Mouse (Mus musculus) cerebellum, adult 18-20 months (tissue): ENCODE data around the gene Rps28.
"Not testable (repeated sequence)": the region's sequence is repeated elsewhere in the genome, so short reads cannot be mapped to it uniquely, and the experiment has no call there.

Source experiments
- DNase-seq, 2 experiments: peaks; one replicate each; pipeline ENCODE4 v3.0.0; 2021

Rps28 gene

DNA sequence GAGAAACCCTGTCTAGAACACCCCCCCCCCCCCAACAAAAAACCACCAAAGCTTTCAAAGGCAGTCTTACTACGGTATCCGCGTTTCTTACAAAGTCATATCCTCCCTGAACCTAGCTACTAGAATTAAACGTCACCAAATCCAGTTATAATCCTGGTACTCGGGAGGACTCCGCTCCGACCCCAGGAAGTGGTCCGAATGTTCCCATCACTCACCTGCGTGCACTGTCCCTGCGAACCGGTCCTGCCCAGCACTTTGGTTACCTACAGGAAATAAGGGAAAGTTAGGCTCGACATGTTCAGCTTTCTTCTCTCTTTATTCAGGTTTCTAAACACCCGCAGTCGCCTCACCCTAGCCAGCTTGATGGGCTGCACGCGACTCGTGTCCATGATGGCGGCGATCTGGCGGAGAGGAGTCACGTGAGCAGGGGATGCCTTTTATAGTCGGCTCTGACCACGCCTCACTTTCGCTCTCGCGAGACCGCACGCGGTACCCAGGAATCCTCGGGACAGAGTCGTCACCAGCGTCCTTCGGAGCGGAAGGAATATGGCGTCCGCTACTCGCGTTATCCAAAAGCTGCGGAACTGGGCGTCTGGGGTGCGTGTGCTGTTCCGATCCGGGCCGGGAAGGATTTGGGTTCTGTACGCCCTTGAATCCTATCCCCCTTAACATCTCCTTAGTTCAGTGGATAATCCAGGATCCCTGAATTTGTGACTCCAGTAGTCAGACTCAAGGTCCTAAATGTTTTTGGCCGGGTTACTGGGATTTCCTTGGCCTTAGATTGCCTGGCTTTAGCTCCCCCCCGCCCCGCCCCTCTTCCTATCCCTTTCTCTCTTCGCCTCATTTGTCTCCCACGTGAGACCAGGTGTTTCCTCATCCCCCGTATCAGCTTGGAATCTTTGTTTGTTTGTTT, at the start of gene Rps28, which contains the start of gene Ndufa7:
Gene Rps28 (minus strand): TSS at position 479 of the 913 bp plus-strand sequence.
Gene Ndufa7 (plus strand): TSS at position 489 of the 913 bp plus-strand sequence.
- DNase-seq: peak; percentile 96 to 97

DNA sequence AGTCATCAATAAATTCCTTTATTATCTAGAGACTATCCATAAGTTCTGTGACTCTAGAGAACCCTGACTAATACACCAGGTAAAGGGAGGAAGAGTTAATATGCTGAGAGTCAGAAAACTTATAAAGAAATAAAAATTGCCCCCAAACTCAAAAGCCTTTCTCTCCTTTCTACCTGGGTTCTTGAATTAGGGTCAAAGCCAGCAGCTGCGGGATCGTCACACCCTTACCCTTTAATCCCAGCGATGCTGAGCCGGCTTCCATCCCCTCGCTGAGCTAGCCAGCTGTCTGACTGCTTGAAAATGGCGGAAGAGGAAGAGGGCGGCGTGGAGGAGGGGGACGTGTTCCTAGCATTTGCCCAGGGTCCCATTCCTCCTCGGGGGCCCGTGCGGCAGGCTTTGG, 49.2 kb upstream of the Rps28 start, which contains the start of gene Gm7029:
Gene Gm7029 (plus strand): TSS at position 301 of the 400 bp plus-strand sequence.
- not testable (repeated sequence) for DNase-seq

GRCm38 (mm10) chr17:33865330-33866030, 41.1 kb upstream of the Rps28 start:
- DNase-seq: peak; percentile 35 to 38

GRCm38 (mm10) chr17:33857816-33858215, 33.5 kb upstream of the Rps28 start:
- DNase-seq: no peak

GRCm38 (mm10) chr17:33851331-33851730, 27.0 kb upstream of the Rps28 start:
- DNase-seq: no peak

- no peak for DNase-seq
Observed at GRCm38 (mm10) chr17:33848139-33848538, 23.8 kb upstream of the Rps28 start.

GRCm38 (mm10) chr17:33844196-33844595, 19.8 kb upstream of the Rps28 start:
- no peak for DNase-seq

- DNase-seq: peak; percentile 95
Observed at GRCm38 (mm10) chr17:33842966-33843795, 18.8 kb upstream of the Rps28 start, which contains the start of gene Cd320. Gene Cd320 (plus strand): TSS chr17:33843091.

DNA sequence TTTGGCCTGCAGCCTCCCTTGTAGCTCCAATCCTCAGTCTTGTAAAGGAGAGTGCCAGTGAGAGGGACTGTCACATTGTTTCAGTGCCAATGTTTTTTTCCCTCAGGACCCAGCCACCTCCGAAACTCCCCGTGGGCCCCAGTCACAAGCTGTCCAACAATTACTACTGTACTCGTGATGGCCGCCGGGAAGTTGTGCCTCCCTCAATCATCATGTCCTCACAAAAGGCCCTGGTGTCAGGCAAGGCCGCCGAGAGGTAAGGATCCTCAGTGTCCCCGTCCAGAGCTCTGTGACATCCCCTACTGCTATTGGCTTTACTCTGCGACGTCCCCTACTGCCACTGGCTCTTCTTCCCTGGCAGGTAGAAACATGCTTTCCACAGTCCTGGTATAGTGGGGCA, 5.2 kb upstream of the Rps28 start:
- no peak for DNase-seq

GRCm38 (mm10) chr17:33828892-33829291, 4.5 kb upstream of the Rps28 start:
- peak; percentile 68 to 71 for DNase-seq

DNA sequence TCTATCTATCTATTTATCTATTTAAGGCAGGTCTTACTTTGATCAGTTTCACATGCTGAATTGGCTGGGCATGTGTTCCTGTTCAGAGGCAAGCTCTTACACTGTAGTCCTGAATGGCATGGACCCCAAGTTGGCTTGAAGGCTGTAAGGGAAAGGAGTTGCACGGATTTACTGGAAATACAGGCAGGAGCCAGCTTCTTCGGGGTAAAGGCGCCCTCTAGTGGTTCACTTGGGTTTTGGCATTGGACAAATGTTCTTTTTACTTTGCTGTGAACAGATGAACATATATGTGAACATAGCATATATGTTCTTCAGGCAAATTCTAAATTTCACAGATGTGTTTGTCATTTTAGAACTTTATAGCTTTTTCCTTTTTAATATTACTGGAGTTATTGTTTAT, 2.5 kb upstream of the Rps28 start:
- DNase-seq: peak; percentile 76 to 77

GRCm38 (mm10) chr17:33825462-33825861, 1.1 kb upstream of the Rps28 start:
- DNase-seq: no peak

GRCm38 (mm10) chr17:33824997-33825330, 602 bp upstream of the Rps28 start:
- not testable (repeated sequence) for DNase-seq

- not testable (repeated sequence) for DNase-seq
Observed at GRCm38 (mm10) chr17:33823171-33823570, 1.2 kb downstream of the Rps28 start.

- no peak for DNase-seq
Observed at GRCm38 (mm10) chr17:33822436-33822959, 1.9 kb downstream of the Rps28 start.

DNA sequence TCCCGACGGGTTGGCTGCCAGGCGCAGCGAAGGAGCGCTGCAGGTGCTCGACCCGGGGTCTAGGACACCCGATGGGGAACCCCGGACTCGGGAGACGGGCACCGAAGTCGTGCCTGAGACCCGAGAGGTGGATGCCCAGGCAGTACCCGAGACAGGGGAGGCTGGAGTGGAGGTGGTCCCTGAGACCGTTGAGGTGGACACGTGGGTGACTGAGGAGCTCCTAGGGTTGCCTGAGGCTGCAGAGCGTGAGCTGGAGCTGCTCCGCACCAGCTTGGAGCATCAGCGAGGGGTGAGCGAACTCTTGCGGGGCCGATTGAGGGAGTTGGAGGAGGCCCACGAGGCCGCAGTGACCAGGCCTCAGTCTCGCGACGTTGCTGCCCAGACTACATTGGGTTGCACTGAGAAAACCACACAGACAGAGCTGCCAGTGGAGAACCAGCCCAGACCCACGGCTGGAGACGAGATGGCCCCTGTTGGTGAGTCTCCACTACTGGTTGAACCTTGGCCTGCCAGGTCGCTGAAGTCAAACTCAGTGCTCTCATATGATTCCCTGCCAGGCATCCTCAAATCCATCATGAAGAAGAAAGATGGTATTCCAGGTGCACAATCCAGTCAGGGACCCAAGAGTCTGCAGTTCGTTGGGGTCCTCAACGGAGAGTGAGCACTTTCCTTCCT, 6.3 kb downstream of the Rps28 start:
- DNase-seq: no peak

DNA sequence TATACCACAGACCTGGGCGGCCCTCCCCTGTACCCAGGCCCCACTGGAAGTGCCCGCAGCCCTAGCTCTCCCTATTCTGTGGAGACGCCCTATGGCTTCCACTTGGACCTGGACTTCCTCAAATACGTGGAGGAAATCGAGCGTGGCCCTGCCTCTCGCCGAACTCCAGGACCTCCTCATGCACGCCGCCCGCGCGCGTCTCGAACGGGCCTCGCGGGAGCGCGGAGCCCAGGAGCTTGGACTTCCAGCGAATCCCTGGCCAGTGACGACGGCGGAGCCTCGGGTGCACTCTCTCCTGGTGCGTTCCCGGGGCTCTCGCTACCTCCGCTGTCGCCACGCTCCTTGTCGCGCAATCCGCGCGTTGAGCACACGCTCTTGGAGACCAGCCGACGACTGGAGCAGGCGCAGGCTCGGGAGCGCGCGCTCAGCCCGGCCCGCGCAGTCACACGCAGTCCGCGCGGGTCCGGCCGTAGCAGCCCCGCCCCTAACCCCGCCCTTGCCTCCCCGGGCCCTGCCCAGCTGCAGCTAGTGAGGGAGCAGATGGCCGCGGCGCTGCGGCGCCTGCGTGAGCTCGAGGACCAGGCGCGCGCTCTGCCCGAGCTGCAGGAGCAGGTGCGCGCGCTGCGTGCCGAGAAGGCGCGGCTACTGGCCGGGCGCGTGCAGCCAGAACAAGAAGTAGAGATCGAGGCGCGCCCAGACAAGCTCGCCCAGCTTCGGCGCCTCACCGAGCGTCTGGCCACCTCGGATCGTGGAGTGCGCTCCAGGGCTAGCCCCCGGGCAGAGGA, 7.0 kb downstream of the Rps28 start:
- peak; percentile 92 to 94 for DNase-seq

DNA sequence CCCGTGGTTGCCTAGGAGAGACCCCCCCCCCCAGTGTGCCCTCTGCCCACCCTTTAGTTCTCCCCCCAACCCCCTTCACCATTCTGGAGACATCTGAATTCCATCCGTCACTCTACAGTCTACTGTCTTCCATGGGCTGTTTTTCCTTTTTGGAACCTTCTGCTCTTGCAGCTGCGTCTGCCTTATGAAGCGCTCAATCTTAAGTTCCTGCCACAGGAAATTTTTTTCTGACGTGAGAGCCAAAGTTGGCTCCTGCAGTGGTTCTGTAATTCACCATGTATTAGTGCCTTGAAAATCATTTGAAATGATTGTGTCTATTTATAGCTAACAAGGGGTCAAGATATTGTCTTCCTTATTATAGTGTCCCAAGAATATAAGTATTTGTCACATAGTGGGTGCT, 7.8 kb downstream of the Rps28 start:
- no peak for DNase-seq

DNA sequence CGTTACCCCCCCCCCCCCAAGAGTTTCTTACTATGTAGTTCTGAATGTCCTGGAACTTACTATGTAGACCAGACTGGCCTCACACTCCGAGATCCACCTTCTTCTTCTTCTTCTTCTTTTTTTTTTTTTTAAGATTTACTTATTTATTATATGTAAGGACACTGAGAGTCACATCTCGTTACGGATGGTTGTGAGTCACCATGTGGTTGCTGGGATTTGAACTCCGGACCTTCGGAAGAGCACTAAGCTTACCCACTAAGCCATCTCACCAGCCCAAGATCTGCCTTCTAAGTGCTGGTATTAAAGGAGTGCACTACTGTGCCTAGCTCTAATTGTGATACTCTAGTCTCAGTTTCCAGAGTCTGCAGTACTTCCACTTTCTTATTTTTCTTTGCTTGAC, 9.0 kb downstream of the Rps28 start:
- DNase-seq: no peak

DNA sequence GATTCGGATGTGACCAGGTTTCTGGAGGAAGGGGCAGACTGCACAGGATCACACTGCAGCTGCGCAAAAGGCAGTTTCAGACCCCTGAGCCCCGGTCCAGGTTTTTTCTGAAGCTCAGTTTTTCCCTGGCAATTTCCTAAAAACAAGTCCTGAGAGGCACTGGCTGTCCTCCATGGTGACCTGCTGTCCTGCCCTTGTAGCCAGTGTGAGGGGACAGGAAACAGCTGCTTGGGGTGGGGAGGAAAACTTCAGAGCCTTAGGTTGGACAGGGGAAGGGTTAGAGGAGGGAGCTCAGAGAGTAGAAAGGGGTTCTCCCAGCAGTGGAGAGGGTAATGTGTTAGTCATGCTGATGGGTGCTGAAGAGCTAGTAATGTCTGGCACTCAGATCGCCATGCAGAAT, 11.4 kb downstream of the Rps28 start:
- DNase-seq: no peak

DNA sequence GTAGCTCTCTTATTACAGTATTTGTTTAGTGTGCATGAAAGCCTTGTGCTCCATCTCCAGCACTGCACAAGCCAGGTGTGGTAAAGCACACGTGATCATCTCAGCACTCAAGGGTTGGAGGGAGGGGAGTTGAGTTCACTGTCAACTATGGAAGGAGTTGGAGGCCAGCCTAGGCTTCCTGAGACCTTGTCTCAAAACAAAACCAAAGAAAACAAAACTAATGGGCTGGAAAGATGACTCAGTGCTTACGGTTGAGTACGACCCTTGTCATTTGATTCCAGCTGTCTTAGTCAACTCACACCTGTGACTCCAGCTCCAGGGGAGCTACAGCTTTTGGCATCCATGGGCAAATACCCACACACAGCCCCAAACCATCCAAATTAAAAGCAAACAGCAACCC, 11.9 kb downstream of the Rps28 start:
- no peak for DNase-seq
